Mouse (Mus musculus) neural tube, embryonic 12.5 days (tissue): ENCODE results near the gene Rora. TPM values are rescaled to one million over a fixed set of nuclear protein-coding genes. Genes with fewer than 3 reads are reported as not detected.

ENCODE experiments used
- ATAC-seq: fragments of 200-750 bp; cut with Nextera tagmentation; 2 replicates; pipeline ENCODE4 v1.8.0; 2017; ENCODE audit warnings: low read depth, mild to moderate bottlenecking, moderate TSS enrichment, moderate library complexity; ENCODE audit not compliant: low FRiP score
- H3K27ac ChIP-seq: fragments of 300-500 bp; sonication (generic); 2 replicates; pipeline ENCODE4 v1.5.1; 2016
- H3K27me3 ChIP-seq: fragments of 300-500 bp; sonication (generic); replicated peaks from 2 replicates; pipeline ENCODE4 v1.6.1; 2016; ENCODE audit warnings: mild to moderate bottlenecking
- H3K36me3 ChIP-seq: fragments of 300-500 bp; sonication (generic); 2 replicates; pipeline ENCODE4 v1.6.1; 2016; ENCODE audit warnings: mild to moderate bottlenecking
- H3K4me1 ChIP-seq: fragments of 300-500 bp; sonication (generic); 2 replicates; pipeline ENCODE4 v1.6.1; 2016
- H3K4me2 ChIP-seq: fragments of 300-500 bp; sonication (generic); replicated peaks from 2 replicates; pipeline ENCODE4 v1.6.1; 2016; ENCODE audit warnings: mild to moderate bottlenecking
- H3K4me3 ChIP-seq: fragments of 300-500 bp; sonication (generic); 2 replicates; pipeline ENCODE4 v1.5.1; 2016
- H3K9ac ChIP-seq: fragments of 300-500 bp; sonication (generic); 2 replicates; pipeline ENCODE4 v1.6.1; 2016; ENCODE audit warnings: mild to moderate bottlenecking
- H3K9me3 ChIP-seq: fragments of 300-500 bp; sonication (generic); 2 replicates; pipeline ENCODE4 v1.6.1; 2016; ENCODE audit warnings: mild to moderate bottlenecking
- WGBS: fragments of 180-500 bp; shearing (Covaris S2); methylation state at CpG from one replicate; pipeline ENCODE4 v1.1.7; 2016; 5-methylcytosine and 5-hydroxymethylcytosine counted together
- polyA plus RNA-seq: library from polyadenylated mRNA; unstranded; fragments of >200 nt; fragmentation: Nextera tagmentation; extraction: Ambion mirVana; gene quantifications from 2 replicates; pipeline ENCODE4 v1.2.1, GENCODE M21; 2016

The Rora gene
- polyA plus RNA-seq, 1 experiment from 2014 or later: 5.3 TPM

DNA sequence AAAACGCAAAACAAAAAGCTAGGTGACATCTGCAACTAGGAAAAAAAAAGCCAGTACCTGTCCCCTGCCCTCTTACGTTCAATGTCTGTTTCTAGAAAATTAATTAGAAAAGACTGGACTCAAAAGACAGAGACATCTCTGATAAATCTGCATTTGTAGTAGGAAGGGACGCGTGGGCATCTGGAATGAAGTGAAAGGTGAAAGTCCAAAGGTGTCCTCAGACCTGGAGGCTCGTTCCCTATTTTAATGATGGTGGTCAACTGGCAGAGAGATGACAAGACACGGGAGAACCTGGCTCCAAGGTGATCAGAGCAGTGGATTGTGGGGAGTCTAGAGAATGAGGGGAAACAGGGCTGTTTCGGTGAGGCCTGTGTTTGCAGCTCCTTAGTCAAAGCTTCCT, 674.0 kb downstream of the Rora start:
- Histone ChIP-seq H3K4me2 (no peak overlapping the region), H3K4me3 (no peak overlapping the region), H3K27ac (no peak overlapping the region), H3K9me3 (no peaks in the 10 kb centered on the region), H3K36me3 (no peaks in the 10 kb centered on the region), H3K9ac (no peak overlapping the region), H3K27me3 (no peaks in the 10 kb centered on the region), H3K4me1 (no peaks in the 10 kb centered on the region)
- WGBS: 89% methylated on average over 7 of the region's 7 CpGs
- ATAC-seq: no peak

DNA sequence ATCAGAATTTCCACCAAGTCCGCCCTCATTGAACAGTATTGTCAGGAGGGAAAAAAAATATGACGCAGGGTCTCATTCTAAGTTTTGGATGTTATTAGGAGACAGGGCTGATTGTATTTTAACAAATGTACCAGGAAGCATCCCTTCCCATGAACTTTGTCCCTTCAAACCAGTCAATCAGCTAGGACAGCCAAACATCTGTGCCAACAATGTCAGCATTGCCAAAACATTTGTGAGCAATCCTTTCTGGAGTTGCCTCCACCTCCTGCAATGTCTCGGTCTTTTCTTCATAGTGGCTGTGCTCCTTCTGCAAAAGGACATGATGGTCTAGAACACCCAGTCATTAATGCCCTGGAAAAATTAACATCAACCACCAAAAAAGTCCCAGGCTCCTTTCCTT, 678.2 kb downstream of the Rora start:
- no peak for ATAC-seq
- H3K27ac ChIP-seq: no peak overlapping the region
- H3K4me2 ChIP-seq: no peak overlapping the region
- H3K4me3 ChIP-seq: no peak overlapping the region
- H3K9me3 ChIP-seq: no peaks in the 10 kb centered on the region
- H3K36me3 ChIP-seq: no peaks in the 10 kb centered on the region
- 89% methylated on average over 3 of the region's 3 CpGs for WGBS
- H3K9ac ChIP-seq: no peak overlapping the region
- H3K4me1 ChIP-seq: peaks cover 6% of the 10 kb centered on the region; the same call in 1 of the 2 replicates
- no peaks in the 10 kb centered on the region for H3K27me3 ChIP-seq

DNA sequence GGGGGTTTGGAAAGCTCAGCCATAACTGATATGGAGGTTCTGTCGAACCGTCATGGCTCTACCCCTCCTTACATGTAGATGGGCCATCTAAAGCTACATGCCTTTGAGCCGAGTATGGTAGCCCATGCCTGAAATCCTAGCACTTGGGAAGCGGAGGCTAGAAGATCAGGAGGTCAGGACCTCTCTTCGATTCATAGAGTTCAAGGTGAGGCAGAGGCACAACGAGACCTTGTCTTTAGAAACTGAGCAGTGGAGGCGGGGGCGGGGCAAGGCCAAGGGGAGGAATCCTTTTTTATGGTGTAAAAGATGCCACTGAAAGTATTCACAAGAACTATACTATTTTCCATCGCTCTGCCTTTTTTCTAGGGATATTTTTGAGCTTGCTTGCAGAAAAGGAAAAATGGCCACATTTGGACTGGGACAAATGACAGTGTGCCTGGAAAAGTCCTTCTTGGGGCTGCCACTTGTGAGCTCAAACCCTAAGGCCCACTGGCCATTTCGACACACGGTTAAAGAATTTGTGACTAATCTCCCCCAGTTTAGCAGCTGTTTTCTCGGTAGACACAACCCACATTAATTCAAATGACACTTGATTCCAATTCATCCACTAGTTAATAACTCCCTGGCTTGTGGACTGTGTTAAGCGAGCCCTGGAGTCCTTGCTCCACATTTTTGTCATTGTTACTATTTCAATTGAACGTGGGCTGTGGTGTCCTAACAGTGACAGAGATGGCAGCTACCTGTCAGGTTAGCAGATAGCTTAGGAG, 679.4 kb downstream of the Rora start:
- Histone ChIP-seq H3K9ac (no peak overlapping the region), H3K4me2 (no peak overlapping the region), H3K4me1 (peaks cover 6% of the 10 kb centered on the region; the same call in 1 of the 2 replicates), H3K4me3 (no peak overlapping the region), H3K9me3 (no peaks in the 10 kb centered on the region), H3K27me3 (no peaks in the 10 kb centered on the region), H3K27ac (no peak overlapping the region), H3K36me3 (no peaks in the 10 kb centered on the region)
- 84% methylated on average over 14 of the region's 14 CpGs for WGBS
- no peak for ATAC-seq

DNA sequence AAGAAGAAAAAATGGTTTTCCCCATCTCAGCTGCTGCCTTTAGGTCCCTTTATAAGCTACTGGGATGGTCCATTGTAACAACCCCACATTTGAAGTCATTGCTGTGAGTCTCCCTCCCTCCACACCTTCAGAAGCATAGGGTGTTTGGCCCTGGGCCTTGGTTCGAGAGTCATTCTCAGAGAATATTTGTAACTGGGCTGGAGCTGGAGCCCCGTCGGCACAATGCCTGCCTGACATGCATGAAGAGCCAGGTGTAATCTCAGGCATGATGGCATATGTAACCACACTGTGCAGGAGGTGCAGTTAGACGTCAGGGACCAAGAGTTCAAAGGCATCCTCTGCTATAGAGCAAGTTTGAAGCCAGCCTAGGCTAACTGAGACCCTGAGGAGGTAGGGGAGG, 680.1 kb downstream of the Rora start:
- no peak overlapping the region for H3K4me2 ChIP-seq
- no peak for ATAC-seq
- H3K4me1 ChIP-seq: peaks cover 6% of the 10 kb centered on the region; the same call in 1 of the 2 replicates
- H3K9ac ChIP-seq: no peak overlapping the region
- 86% methylated on average over 4 of the region's 4 CpGs for WGBS
- no peak overlapping the region for H3K4me3 ChIP-seq
- no peak overlapping the region for H3K27ac ChIP-seq
- H3K9me3 ChIP-seq: no peaks in the 10 kb centered on the region
- H3K27me3 ChIP-seq: no peaks in the 10 kb centered on the region
- H3K36me3 ChIP-seq: no peaks in the 10 kb centered on the region

DNA sequence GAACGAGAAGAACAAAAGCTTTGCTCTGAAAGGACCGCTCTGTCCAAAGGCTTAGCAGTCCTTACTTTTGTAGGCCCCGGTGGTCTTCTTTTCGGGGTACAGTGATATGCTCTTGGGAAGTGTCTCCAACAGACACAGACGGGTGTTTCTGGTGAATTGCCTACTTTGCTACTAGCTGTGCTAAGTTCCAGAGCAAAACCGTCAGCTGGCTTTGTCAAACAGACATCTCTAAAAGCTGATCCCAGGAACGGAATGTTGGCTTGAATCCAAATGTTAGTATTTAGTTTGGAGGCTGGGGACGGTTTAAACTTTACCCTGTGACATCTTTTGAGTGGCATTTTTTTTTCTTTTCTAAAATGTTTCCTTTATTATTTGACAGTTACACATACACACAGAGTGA, 680.5 kb downstream of the Rora start:
- Histone ChIP-seq H3K9me3 (no peaks in the 10 kb centered on the region), H3K27me3 (no peaks in the 10 kb centered on the region), H3K4me1 (peaks cover 6% of the 10 kb centered on the region; the same call in 1 of the 2 replicates), H3K9ac (no peak overlapping the region), H3K4me2 (no peak overlapping the region), H3K36me3 (no peaks in the 10 kb centered on the region), H3K27ac (no peak overlapping the region), H3K4me3 (no peak overlapping the region)
- ATAC-seq: no peak
- WGBS: 70% methylated on average over 8 of the region's 8 CpGs

DNA sequence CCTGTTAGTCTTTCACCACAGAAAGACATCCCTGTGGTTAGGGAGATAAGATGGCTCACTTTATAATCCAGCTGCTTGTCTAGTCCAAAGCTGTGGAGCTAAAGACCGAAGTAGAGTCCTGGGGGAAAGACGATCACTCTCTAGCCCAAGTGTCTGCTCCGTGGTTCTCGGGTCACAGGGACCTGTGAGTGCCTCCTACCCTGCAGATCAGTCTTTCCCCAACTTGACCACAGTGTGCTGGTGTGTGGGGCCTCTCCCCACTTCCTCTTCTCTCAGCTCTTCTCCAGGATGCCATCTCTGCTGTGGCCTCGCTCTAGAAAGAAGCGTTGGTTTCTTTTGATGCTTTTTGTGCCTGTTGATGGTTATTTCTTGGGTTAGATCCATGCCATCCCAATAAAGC, 682.5 kb downstream of the Rora start:
- no peaks in the 10 kb centered on the region for H3K9me3 ChIP-seq
- no peak overlapping the region for H3K4me2 ChIP-seq
- H3K4me1 ChIP-seq: peaks cover 6% of the 10 kb centered on the region; the same call in 1 of the 2 replicates
- H3K27me3 ChIP-seq: no peaks in the 10 kb centered on the region
- WGBS: 92% methylated on average over 6 of the region's 6 CpGs
- no peak for ATAC-seq
- no peak overlapping the region for H3K27ac ChIP-seq
- no peak overlapping the region for H3K4me3 ChIP-seq
- no peak overlapping the region for H3K9ac ChIP-seq
- H3K36me3 ChIP-seq: no peaks in the 10 kb centered on the region

DNA sequence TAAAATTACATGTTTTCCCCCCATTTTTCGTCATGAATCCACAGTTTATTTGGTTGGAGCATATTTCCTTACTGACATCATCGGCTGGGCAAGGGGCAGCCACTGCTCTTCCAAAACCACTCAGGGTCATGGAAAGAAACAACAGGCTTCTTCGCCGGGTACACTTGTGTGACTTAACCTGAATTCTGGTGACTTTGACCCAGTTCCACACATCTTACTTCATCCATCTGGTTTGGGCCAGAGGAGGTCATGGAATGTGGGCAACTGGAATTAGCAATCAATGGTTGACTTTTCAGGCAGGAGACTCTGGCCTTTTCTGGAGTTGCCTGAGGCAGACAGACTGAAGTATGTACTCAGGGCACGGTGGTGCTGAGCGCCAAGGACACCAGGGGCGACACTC, 685.6 kb downstream of the Rora start:
- ATAC-seq: no peak
- Histone ChIP-seq H3K36me3 (no peaks in the 10 kb centered on the region), H3K4me1 (no peaks in the 10 kb centered on the region; the same call in 1 of the 2 replicates), H3K4me3 (no peak overlapping the region), H3K9me3 (no peaks in the 10 kb centered on the region), H3K27ac (no peak overlapping the region), H3K9ac (no peak overlapping the region), H3K4me2 (no peak overlapping the region), H3K27me3 (no peaks in the 10 kb centered on the region)
- 89% methylated on average over 7 of the region's 7 CpGs for WGBS

DNA sequence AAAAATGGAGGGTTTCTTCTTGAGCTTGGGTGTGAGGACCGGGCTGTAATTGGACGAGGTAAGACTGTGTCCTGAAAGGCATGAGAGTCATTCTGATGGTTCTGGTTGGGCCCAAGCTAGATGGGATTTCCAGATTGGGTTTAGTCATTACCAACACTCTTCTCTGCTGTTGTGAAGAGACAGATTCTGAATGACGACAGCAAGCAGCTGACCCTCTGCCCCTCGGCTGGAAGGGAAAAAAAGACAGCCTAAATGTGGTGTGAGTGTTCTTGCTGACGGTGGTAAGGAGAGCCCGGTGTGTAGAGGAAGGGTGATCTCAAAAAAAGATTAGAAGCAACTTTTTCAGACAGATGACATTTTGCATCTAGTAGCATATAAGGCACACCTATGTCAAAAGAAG, 686.2 kb downstream of the Rora start:
- no peak for ATAC-seq
- H3K4me2 ChIP-seq: no peak overlapping the region
- H3K27me3 ChIP-seq: no peaks in the 10 kb centered on the region
- H3K9ac ChIP-seq: no peak overlapping the region
- no peak overlapping the region for H3K4me3 ChIP-seq
- H3K27ac ChIP-seq: no peak overlapping the region
- H3K9me3 ChIP-seq: no peaks in the 10 kb centered on the region
- no peaks in the 10 kb centered on the region for H3K36me3 ChIP-seq
- H3K4me1 ChIP-seq: no peaks in the 10 kb centered on the region
- 85% methylated on average over 6 of the region's 6 CpGs for WGBS

DNA sequence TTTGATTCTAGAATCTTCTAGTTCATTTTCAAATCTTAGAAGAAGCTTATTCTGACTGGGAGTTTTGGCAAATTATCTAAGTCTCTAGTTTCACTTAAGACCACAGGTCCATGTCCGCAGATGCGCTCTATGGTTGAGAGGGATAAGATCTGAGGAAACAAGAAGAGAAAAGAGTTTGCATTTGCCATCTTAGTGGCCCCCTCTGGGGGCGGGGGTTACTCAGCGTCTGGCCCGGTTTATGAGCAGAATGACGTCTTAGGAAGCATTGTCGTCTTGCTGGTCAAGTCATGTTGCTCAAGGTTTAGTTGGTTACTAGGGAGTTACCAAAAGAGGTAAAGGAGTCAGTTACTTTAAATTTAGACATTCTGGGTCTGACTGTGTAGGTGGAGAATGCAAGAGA, 686.8 kb downstream of the Rora start:
- Histone ChIP-seq H3K9ac (no peak overlapping the region), H3K4me2 (no peak overlapping the region), H3K9me3 (no peaks in the 10 kb centered on the region), H3K27me3 (no peaks in the 10 kb centered on the region), H3K27ac (no peak overlapping the region), H3K36me3 (no peaks in the 10 kb centered on the region), H3K4me1 (no peaks in the 10 kb centered on the region), H3K4me3 (no peak overlapping the region)
- WGBS: 89% methylated on average over 7 of the region's 7 CpGs
- no peak for ATAC-seq

DNA sequence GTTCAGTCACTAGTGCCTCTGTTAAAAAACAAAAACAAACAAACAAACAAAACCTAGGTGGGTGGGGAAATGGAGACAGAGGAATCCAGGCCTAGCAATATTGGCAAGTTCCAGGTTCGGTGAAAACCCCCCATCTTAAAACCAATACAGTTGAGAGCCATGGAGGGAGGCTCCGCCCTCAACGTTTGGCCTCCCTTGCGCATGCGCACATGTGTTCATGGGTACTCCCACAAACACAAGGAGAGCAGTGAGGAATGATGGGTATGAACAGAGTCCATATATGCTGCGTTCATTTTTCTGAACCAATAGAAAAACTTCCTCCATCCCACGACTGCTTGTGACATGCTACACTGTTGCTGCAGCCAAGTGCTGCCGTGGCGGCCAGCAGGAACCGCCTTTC, 690.3 kb downstream of the Rora start:
- Histone ChIP-seq H3K9me3 (no peaks in the 10 kb centered on the region), H3K4me3 (no peak overlapping the region), H3K36me3 (no peaks in the 10 kb centered on the region), H3K27ac (no peak overlapping the region), H3K27me3 (no peaks in the 10 kb centered on the region), H3K4me1 (no peaks in the 10 kb centered on the region), H3K4me2 (no peak overlapping the region), H3K9ac (no peak overlapping the region)
- 90% methylated on average over 10 of the region's 10 CpGs for WGBS
- ATAC-seq: no peak

DNA sequence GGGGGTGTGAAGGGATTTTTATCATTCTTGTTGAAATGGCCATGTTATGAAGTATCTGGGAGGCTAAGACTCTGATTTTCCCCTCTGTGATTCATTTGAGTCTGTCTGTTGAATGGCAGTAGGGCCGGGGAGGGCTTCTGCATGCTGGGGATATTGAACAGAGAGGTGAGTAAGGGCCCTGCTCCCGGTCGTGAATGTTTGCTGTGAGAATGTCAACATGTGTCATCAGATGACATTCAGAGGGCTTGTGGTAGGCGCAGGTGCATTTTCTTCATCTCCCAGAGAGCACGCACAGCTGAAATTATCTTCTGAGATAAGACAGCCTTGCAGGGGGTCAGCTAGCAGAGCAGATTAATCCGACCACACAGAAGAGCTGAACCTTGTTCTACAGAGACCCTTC, 692.0 kb downstream of the Rora start:
- no peak overlapping the region for H3K4me3 ChIP-seq
- ATAC-seq: no peak
- H3K9ac ChIP-seq: no peak overlapping the region
- no peaks in the 10 kb centered on the region for H3K4me1 ChIP-seq
- no peaks in the 10 kb centered on the region for H3K27me3 ChIP-seq
- H3K4me2 ChIP-seq: no peak overlapping the region
- H3K27ac ChIP-seq: no peak overlapping the region
- 80% methylated on average over 6 of the region's 6 CpGs for WGBS
- H3K9me3 ChIP-seq: no peaks in the 10 kb centered on the region
- H3K36me3 ChIP-seq: no peaks in the 10 kb centered on the region

DNA sequence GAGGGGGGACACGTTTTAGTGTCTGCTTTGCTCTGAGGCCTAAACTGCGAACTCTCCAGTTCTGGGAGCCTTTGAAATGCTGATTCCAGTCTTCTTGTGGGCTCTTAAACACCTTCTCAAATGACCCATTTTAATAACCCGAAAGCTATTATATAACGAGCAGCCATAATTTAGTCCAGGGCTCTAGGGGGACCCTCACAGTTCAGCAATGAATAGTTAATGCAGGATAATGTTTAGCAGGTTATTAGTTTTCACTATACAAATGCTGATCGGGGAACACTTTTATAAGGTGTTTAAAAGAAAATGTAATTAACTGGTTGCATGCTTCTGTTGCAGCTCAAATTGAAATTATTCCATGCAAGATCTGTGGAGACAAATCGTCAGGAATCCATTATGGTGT, 694.2 kb downstream of the Rora start:
- no peak overlapping the region for H3K9ac ChIP-seq
- H3K4me1 ChIP-seq: no peaks in the 10 kb centered on the region
- ATAC-seq: no peak
- no peak overlapping the region for H3K4me2 ChIP-seq
- H3K36me3 ChIP-seq: no peaks in the 10 kb centered on the region
- H3K4me3 ChIP-seq: no peak overlapping the region
- 42% methylated on average over 6 of the region's 6 CpGs for WGBS
- H3K9me3 ChIP-seq: no peaks in the 10 kb centered on the region
- H3K27ac ChIP-seq: no peak overlapping the region
- no peaks in the 10 kb centered on the region for H3K27me3 ChIP-seq

DNA sequence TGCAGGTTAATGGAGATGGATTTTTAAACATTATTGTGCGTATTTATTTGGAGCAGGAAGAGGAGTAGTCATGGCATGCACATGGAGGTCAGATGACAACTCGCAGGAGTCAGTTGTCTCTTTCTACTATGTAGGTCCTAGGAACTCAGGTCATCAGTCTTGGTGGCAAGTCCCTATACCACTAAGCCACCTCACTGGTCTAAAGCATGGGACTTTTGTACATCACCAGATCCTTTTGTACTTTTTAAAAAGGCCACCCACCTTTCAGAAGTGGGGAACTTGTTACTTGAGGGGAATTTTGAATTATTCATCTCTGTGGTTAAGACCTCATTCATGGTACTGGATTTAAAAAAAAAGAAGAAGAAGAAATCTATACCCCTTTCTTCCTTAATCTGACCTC, 696.0 kb downstream of the Rora start:
- Histone ChIP-seq H3K9me3 (no peaks in the 10 kb centered on the region), H3K27me3 (no peaks in the 10 kb centered on the region), H3K4me2 (no peak overlapping the region), H3K4me3 (no peak overlapping the region), H3K27ac (no peak overlapping the region), H3K9ac (no peak overlapping the region), H3K36me3 (no peaks in the 10 kb centered on the region), H3K4me1 (no peaks in the 10 kb centered on the region)
- WGBS: 93% methylated on average over 2 of the region's 2 CpGs
- ATAC-seq: no peak
